Mouse (Mus musculus) hindbrain, embryonic 16.5 days (tissue): ENCODE data around the gene Zbtb32. TPM values are rescaled to one million over a fixed set of nuclear protein-coding genes. Genes with fewer than 3 reads are reported as not detected.

ENCODE experiments used
- microRNA-seq: library from miRNA; unstranded; fragments of <30 nt; microRNA quantifications from one replicate; pipeline ENCODE4, GENCODE M21; 2017
- polyA plus RNA-seq: library from polyadenylated mRNA; unstranded; fragments of >200 nt; fragmentation: Nextera tagmentation; extraction: Ambion mirVana; gene quantifications from 2 replicates; pipeline ENCODE4 v1.2.1, GENCODE M21; 2015

The Zbtb32 gene
- polyA plus RNA-seq, 1 experiment from 2014 or later: 0.21 TPM

Small RNA genes lying within 50 kb of the gene (microRNA-seq; reads per million reads assigned to microRNA genes)
- 0.83 reads per million for gene Gm38670
- gene Mir3569: 1.2 reads per million

Other genes with a start within 250 kb of the Zbtb32 start
- gene Lrfn3, start 236.1 kb downstream of the Zbtb32 start, polyA plus RNA-seq: 15.8 and 16.8 TPM in 2 replicates
- gene Tyrobp, start 185.1 kb downstream of the Zbtb32 start, polyA plus RNA-seq: 29.7 and 31.5 TPM in 2 replicates
- 0.95 and 0.97 TPM in 2 replicates for gene Hcst, start 179.1 kb downstream of the Zbtb32 start, polyA plus RNA-seq
- gene Nfkbid, start 177.2 kb downstream of the Zbtb32 start, polyA plus RNA-seq: 2.5 and 2.9 TPM in 2 replicates
- 742 and 752 TPM in 2 replicates for gene Aplp1, start 153.4 kb downstream of the Zbtb32 start, polyA plus RNA-seq
- gene Kirrel2, start 141.2 kb downstream of the Zbtb32 start, polyA plus RNA-seq: 3.0 and 4.2 TPM in 2 replicates
- gene Nphs1, start 140.6 kb downstream of the Zbtb32 start, polyA plus RNA-seq: 0.98 and 1.7 TPM in 2 replicates
- not detected in 2 replicates for gene Prodh2, start 105.3 kb downstream of the Zbtb32 start, polyA plus RNA-seq
- 94.8 and 134 TPM in 2 replicates for gene Arhgap33, start 63.8 kb downstream of the Zbtb32 start, polyA plus RNA-seq
- gene Hspb6, start 46.7 kb downstream of the Zbtb32 start, polyA plus RNA-seq: 14.2 TPM in 2 replicates
- 6.8 and 7.5 TPM in 2 replicates for gene Proser3, start 46.6 kb downstream of the Zbtb32 start, polyA plus RNA-seq
- 51.0 and 58.7 TPM in 2 replicates for gene Lin37, start 39.1 kb downstream of the Zbtb32 start, polyA plus RNA-seq
- gene U2af1l4, start 35.6 kb downstream of the Zbtb32 start, polyA plus RNA-seq: 86.8 and 96.9 TPM in 2 replicates
- gene Gm49396, start 35.6 kb downstream of the Zbtb32 start, polyA plus RNA-seq: 13.7 and 17.4 TPM in 2 replicates
- 121 and 132 TPM in 2 replicates for gene Psenen, start 35.3 kb downstream of the Zbtb32 start, polyA plus RNA-seq
- 4.0 and 6.8 TPM in 2 replicates for gene Igflr1, start 33.5 kb downstream of the Zbtb32 start, polyA plus RNA-seq
- gene Kmt2b, start 10.2 kb downstream of the Zbtb32 start, polyA plus RNA-seq: 8.1 and 9.3 TPM in 2 replicates
- 0.70 and 0.72 TPM in 2 replicates for gene Upk1a, start 13.9 kb upstream of the Zbtb32 start, polyA plus RNA-seq
- gene Cox6b1, start 27.2 kb upstream of the Zbtb32 start, polyA plus RNA-seq: 1,112 and 1,310 TPM in 2 replicates
- not detected in 2 replicates for gene Etv2, start 36.9 kb upstream of the Zbtb32 start, polyA plus RNA-seq
- 125 and 128 TPM in 2 replicates for gene Rbm42, start 51.4 kb upstream of the Zbtb32 start, polyA plus RNA-seq
- 25.7 and 28.8 TPM in 2 replicates for gene Haus5, start 66.1 kb upstream of the Zbtb32 start, polyA plus RNA-seq
- gene Pmis2, start 72.7 kb upstream of the Zbtb32 start, polyA plus RNA-seq: not detected in 2 replicates
- not detected in 2 replicates for gene 2200002J24Rik, start 100.0 kb upstream of the Zbtb32 start, polyA plus RNA-seq
- 3.0 and 3.7 TPM in 2 replicates for gene Atp4a, start 113.3 kb upstream of the Zbtb32 start, polyA plus RNA-seq
- 278 and 301 TPM in 2 replicates for gene Tmem147, start 130.6 kb upstream of the Zbtb32 start, polyA plus RNA-seq
- gene Gapdhs, start 144.8 kb upstream of the Zbtb32 start, polyA plus RNA-seq: 0.82 and 1.1 TPM in 2 replicates
- 0.98 and 1.0 TPM in 2 replicates for gene Sbsn, start 152.6 kb upstream of the Zbtb32 start, polyA plus RNA-seq
- 1.8 and 2.2 TPM in 2 replicates for gene Dmkn, start 164.8 kb upstream of the Zbtb32 start, polyA plus RNA-seq
- 0.38 TPM in 1 of 2 replicates, not detected in the other for gene Krtdap, start 189.0 kb upstream of the Zbtb32 start, polyA plus RNA-seq
- 0.10 and 0.25 TPM in 2 replicates for gene Ffar2, start 224.9 kb upstream of the Zbtb32 start, polyA plus RNA-seq